Mouse (Mus musculus) megakaryocyte, adult 5-6 weeks (primary cell): ENCODE results near the gene Alg5. TPM values are rescaled to one million over a fixed set of nuclear protein-coding genes. Genes with fewer than 3 reads are reported as not detected.
"Not testable (repeated sequence)": the region's sequence is repeated elsewhere in the genome, so short reads cannot be mapped to it uniquely, and the experiment has no call there.

ENCODE experiments used
- ATAC-seq: 2 replicates; pipeline ENCODE4 v1.8.0; 2016; ENCODE audit warnings: mild to moderate bottlenecking, inconsistent platforms; ENCODE audit not compliant: poor library complexity, severe bottlenecking
- total RNA-seq, 2 experiments: library from RNA; stranded (forward) in 1 of 2; stranded (reverse) in 1 of 2; fragments of 153-499, 151-499 nt in 1 of 2; fragments of 221-1000, 200-1000 nt in 1 of 2; gene quantifications; 2 replicates each; pipeline versions ENCODE4 v1.2.3 to v1.2.4; 2015 to 2017

The Alg5 gene
- total RNA-seq (2015) = 41.2 and 45.8 TPM in 2 replicates
- total RNA-seq (2017) = 19.2 and 21.1 TPM in 2 replicates

GRCm38 (mm10) chr3:54735247-54736046, at the start of gene Alg5, which contains the start of gene Exosc8:
TSS of gene Alg5 (plus strand) at chr3:54735539.
TSS of gene Exosc8 (minus strand) at chr3:54735393.
- ATAC-seq = peak; percentile 85

DNA sequence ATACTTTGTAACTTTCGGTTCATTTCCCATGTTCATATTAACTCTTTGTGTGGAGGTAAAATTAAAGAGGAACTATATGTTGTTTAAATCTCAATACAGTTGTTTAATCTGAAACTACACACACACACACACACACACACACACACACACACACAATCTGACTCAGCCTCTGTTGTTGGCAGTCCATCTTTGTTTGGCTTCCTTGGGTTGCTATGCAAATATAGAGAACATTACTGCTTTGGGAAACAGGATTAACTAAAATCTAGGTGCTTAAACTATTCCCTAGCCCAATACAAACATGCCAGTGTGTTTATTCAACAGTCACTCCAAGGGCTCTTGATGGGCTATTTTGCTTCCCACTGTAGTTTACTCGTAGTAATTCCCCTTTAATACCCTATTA, 48.1 kb upstream of the Alg5 start:
- ATAC-seq = no peak

DNA sequence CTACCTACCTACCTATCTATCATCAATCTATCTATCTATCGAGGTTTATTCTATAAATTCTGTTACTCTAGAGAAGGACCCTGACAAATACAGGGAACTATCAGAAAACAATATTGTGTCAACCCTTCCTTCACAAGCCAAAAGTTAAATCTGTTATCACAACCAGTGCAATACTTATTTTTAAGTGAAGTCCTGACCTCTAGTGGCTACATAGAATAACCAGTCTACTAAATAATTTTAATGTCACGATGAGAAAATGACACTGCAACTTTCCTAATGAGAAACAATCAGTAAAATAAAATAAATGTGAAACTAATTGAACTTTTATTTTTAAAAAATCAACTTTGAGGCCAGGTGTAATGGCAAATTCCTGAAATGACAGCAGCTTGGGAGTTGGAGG, 46.2 kb upstream of the Alg5 start:
- ATAC-seq = no peak

GRCm38 (mm10) chr3:54692202-54693055, 42.9 kb upstream of the Alg5 start, which contains the start of gene Supt20:
TSS of gene Supt20 (plus strand) at chr3:54692807.
- peak; percentile 95 for ATAC-seq

GRCm38 (mm10) chr3:54693056-54693415, 42.3 kb upstream of the Alg5 start:
- peak; percentile 3; the same call in 1 of the 2 replicates for ATAC-seq

DNA sequence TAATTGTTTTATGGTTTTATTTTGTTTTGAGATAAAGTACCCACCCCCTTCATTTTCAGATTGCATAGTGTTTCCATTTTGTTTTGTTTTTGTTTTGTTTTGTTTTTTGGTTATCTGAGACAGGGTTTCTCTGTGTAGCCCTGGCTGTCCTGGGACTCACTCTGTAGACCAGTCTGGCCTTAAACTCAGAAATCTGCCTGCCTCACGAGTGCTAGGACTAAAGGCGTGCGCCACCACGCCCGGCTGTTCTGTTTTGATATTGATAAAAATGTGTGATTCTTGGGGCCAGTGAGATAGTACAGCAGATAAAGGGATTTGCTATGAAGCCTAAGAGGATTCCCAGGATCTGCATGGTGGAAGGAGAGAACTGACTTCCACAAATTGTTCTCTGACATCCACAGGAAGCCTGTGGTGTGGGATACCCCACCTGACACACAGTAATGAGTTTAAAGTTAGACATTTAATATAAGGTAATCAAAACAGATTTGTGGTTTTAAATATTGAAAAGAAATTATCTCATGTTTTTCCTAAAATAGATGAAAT, 35.5 kb upstream of the Alg5 start:
- no peak for ATAC-seq

- ATAC-seq = not testable (repeated sequence)
Observed at GRCm38 (mm10) chr3:54704106-54704505, 31.2 kb upstream of the Alg5 start.

GRCm38 (mm10) chr3:54708972-54709371, 26.4 kb upstream of the Alg5 start:
- peak; percentile 95 for ATAC-seq

- no peak for ATAC-seq
Observed at GRCm38 (mm10) chr3:54714253-54714652, 21.1 kb upstream of the Alg5 start, which contains the start of gene Gm21958. TSS of gene Gm21958 (minus strand) at chr3:54714353.

GRCm38 (mm10) chr3:54715461-54715860, 19.9 kb upstream of the Alg5 start:
- ATAC-seq = no peak

DNA sequence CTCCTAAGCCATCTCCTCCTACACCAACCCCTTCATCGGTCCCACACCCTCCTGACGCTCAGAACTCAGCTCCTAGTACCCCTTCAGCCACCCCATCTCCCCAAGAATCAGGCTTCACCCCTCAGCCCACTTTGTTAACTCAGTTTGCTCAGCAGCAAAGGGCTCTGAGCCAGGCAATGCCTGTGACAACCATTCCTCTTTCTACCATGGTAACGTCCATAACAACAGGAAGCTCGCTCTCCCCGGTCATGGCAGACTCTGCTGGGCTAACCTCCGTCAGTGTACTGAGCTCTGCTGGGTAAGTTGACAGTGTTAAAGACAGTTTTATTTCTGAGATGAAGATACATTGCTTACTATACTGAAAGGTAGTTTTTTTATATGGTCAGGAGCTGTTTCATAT, 18.0 kb upstream of the Alg5 start:
- ATAC-seq = no peak

DNA sequence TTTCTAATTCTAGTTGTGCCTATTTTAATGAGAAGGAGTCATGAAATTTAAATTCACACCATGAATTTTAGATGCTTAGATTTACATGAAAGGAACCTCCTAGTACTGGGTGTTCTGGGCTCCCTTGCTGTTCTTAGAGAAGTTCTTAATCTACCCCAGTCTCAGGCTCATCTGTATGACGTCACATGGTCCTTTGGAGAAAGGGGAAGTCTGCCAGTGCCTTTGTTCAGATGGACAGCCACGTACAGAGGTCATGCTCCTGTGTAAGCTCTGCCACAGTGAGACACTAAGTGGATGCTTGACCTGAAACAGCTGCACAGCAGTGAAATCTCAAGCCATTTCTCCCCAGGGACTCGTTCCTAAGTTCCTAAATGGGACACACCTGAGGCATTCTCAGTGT, 16.4 kb upstream of the Alg5 start:
- ATAC-seq = peak; percentile 97

DNA sequence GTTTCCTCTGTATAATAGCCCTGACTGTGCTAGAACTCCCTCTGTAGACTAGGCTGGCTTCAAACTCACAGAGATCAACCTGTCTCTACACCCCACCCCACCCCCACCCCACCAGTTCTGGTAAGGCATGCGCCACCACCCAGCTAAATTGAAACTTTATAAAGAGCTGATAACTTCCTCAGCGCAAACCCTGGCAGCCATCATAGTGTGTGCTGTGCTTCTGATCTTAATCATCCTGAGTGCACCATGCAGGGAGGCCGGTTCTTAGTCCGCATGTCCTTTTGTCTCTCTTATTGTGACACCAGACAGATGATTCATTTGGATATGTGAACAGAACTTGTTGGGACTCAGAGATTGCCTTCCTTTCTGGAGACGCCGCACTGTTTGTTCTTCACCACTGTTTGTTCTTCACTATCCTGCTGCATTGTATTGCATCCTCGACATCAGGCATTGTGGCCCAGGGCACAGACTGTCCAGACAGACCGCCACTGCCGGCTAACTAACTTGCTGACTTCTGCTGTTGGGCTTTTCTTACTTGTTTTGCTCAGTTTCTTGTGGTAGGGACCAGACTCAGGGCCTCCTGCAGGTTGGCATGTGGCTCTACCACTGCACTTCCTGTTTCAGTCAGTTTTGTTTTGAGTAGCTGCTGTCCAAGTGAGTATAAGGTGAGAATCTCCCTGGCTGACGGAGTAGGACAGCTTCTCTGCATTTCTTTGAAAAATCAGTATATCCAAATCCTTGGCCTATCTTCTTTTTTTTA, 11.4 kb upstream of the Alg5 start:
- peak; percentile 95 for ATAC-seq

GRCm38 (mm10) chr3:54725344-54725743, 10.0 kb upstream of the Alg5 start:
- ATAC-seq = no peak

DNA sequence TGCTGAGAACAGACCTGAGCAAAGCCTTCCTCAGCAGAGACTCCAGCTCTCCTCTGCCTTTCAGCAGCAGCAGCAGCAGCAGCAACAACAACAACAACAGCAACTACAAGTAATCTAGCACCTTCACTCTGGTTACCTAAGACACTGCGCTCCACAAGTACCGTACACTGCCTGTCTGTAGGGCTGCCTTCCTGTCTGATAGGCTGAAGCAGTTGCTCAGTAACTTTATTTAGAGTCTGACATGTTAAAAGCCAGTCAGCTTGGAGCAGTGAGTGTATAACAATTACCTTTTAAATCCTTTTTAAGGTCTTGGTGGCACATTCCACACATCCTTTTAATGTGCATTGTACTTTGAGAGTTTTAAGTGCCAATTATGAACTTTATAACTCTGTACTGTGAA, 7.8 kb upstream of the Alg5 start:
- ATAC-seq = no peak

DNA sequence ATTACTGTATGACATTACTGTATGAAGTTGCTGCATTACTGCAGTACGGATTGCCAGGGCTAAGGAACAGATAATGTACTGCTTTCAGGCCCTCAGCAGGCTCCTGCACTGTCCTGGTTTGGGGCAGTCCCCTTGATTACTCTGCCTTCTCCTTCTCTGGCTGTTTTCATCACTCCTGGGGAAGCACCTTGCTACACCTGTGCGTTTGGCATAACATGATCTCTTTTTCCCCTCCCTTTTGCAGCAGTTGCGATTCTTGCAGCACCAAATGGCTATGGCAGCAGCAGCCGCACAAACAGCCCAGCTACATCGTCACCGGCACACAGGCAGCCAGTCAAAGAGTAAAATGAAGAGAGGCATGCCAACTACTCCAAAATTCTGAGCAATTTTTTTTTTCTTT, 7.2 kb upstream of the Alg5 start:
- no peak for ATAC-seq

DNA sequence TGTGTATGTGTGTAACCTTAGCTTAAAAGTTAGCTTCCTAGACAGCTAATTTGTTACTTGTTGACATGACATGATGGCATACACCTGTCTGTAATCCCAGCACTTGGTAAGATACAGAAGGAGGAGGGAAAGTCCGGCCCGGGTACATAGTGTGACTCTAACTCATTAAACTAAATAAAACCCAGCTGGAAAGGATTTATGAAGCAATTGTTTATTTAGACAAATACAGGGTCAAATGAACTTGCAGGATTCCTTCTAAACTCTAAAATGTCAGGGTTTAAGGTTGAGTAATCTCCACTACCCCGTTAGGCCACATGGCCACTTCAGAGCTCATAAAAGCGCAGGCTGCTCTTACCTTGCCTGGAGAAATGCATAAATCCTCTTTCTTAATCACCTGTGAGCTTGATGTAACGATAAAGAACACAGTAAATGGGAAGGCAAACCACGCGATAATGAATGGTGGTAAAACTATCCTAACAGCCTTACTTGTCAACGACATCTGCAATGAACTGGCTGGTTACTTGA, 3.7 kb upstream of the Alg5 start:
- ATAC-seq = no peak

DNA sequence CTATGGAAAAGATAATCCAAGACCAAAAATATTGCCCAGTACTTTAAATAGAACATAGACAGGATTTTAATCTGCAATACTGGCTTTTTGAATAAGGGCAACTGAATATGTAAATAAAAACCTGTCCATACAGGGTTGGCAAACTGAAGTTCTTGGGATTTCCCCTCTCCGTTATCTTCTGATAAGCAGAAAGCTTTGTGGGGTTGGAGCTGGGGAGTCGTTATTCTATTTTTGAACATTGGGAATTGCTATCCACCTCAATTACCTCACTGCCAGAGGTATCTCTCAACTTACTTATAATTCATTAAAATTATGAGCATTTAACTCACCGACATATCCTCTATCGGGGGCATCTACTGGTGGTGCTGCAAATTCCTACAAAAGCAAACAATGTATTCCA, 3.0 kb upstream of the Alg5 start:
- no peak for ATAC-seq

DNA sequence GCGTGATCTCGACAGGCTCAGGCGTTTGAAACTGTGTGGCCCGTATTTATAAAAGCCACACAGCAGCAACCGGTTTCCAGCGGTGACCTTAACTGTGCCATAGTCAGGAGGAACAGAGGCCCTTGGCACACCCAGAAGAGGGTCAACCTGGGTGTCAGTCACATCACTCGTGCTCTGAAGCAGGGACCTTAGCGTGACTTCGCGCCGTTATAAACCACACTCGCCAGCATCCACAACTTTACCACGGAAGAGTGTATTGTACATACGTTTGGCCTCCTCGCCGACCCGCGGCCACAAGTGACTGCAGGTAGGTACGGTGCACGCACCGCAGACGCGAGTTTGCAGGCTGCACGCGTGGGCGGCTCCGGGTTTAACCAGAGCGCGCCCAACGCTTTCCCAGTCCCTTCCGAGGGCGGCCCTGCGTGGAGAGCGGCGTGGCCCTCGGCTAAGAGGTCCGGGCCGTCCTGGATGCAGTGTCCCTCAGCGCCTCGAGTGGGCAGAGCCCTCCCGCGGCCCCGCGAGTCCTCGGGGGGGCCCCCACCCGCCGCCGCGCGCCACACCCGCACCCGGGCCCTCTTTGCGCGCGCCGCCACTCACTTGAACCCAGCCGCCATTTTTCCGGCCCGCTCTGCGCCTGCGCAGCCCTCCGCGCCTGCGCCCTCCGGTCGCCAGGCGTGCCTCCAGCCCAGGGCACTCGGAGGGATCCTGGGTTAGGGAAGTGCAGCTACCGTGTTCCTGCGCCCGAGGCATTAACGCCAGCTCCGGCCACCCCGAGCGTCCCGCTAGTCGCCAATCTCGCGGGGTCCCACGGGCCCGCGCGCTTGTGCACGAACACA, 710 bp upstream of the Alg5 start:
- peak; percentile 78 for ATAC-seq
